In the genomic region with DNA sequence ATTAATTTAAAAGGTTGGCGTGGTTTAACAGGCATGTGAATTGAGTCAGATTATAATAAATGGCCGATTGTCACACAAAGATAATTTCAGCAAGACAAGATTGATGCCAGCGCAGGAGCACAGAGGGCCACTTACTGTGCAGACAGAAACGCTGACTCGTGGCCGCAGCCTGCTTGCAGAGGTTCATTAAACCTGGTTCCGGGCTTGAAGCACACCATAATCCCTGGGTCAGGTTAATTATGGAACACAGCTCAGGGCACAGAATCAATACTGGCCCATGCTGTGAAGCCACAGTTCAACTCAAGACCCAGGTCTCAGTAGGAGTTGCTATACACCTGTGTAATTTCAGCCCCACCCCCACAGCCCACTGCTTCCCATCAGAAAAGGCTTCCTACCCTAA, we compare ENCODE assay signal across 27 mouse cellular contexts.
DNase-seq lines count a peak whose midpoint lies in the region; ATAC-seq and TF ChIP-seq lines count a peak whose summit lies in the region.
"Had no signal": no experiment of that assay in that cellular context is flagged by ENCODE, and none has a peak within 500 bp of the region (broad histone marks: within the 10 kb centered on the region; RNA-seq: fewer than 3 reads in every experiment).

No protein-coding gene starts in this region.

- H3K27me3 ChIP-seq in hindbrain, embryonic 14.5 days (ENCODE audit: control insufficient read depth, insufficient read depth, low read length) = no peaks in the 10 kb centered on the region
- no peaks in the 10 kb centered on the region for H3K27me3 ChIP-seq in hindbrain, embryonic 12.5 days
- H3K27me3 ChIP-seq in midbrain, embryonic 14.5 days (ENCODE audit: control insufficient read depth, insufficient read depth, low read length) = no peaks in the 10 kb centered on the region
- no peaks in the 10 kb centered on the region for H3K27me3 ChIP-seq in midbrain, embryonic 16.5 days (ENCODE audit: control insufficient read depth, insufficient read depth, low read depth, low read length)
- no peaks in the 10 kb centered on the region for H3K27me3 ChIP-seq in neural tube, embryonic 15.5 days (replicated peaks)
- H3K27me3 ChIP-seq: embryonic facial prominence, embryonic 13.5 days; forebrain, embryonic 12.5 days; hindbrain, embryonic 13.5 days had no signal

- peaks cover 11% of the 10 kb centered on the region; the same call in 1 of the 2 replicates for H3K4me1 ChIP-seq in hindbrain, embryonic 14.5 days (replicated peaks; ENCODE audit: control insufficient read depth, insufficient read depth, low read length)
- H3K4me1 ChIP-seq in hindbrain, embryonic 12.5 days = 0 out of 2 replicates have a peak, but pooled peaks cover 4% of the 10 kb centered on the region
- H3K4me1 ChIP-seq in midbrain, embryonic 14.5 days (ENCODE audit: control insufficient read depth, insufficient read depth, low read length) = no peaks in the 10 kb centered on the region; the same call in 1 of the 2 replicates
- H3K4me1 ChIP-seq in midbrain, embryonic 16.5 days (ENCODE audit: control insufficient read depth, insufficient read depth, low read length) = peaks cover 6% of the 10 kb centered on the region; the same call in 1 of the 2 replicates
- peaks cover 10% of the 10 kb centered on the region for H3K4me1 ChIP-seq in neural tube, embryonic 15.5 days
- H3K4me1 ChIP-seq: embryonic facial prominence, embryonic 10.5 days; embryonic facial prominence, embryonic 13.5 days; forebrain, embryonic 12.5 days; heart, embryonic 10.5 days; heart, embryonic 13.5 days had no signal

- H3K9me3 ChIP-seq in hindbrain, embryonic 14.5 days (ENCODE audit: control insufficient read depth, low read length) = no peaks in the 10 kb centered on the region
- H3K9me3 ChIP-seq in hindbrain, embryonic 12.5 days (replicated peaks) = no peaks in the 10 kb centered on the region
- no peaks in the 10 kb centered on the region for H3K9me3 ChIP-seq in midbrain, embryonic 14.5 days (ENCODE audit: control insufficient read depth, low read length)
- H3K9me3 ChIP-seq in midbrain, embryonic 16.5 days (replicated peaks; ENCODE audit: control insufficient read depth, low read length, poor library complexity, severe bottlenecking) = no peaks in the 10 kb centered on the region
- H3K9me3 ChIP-seq in neural tube, embryonic 15.5 days (replicated peaks) = no peaks in the 10 kb centered on the region
- H3K9me3 ChIP-seq: embryonic facial prominence, embryonic 10.5 days; embryonic facial prominence, embryonic 13.5 days; forebrain, embryonic 12.5 days; heart, embryonic 10.5 days; heart, embryonic 13.5 days; hindbrain, embryonic 13.5 days had no signal

- TF ChIP-seq POLR2A in brain, embryonic 14.5 days (IDR thresholded peaks at IDR 0.05; ENCODE audit: borderline replicate concordance, extremely low read depth, insufficient read depth, insufficient read length, poor library complexity, severe bottlenecking) = no peak

- H3K36me3 ChIP-seq in hindbrain, embryonic 14.5 days (replicated peaks; ENCODE audit: control insufficient read depth, insufficient read depth) = no peaks in the 10 kb centered on the region
- no peaks in the 10 kb centered on the region for H3K36me3 ChIP-seq in hindbrain, embryonic 12.5 days
- H3K36me3 ChIP-seq in midbrain, embryonic 14.5 days (ENCODE audit: control insufficient read depth, insufficient read depth, low read length) = no peaks in the 10 kb centered on the region
- H3K36me3 ChIP-seq in midbrain, embryonic 16.5 days (ENCODE audit: control insufficient read depth, insufficient read depth, low read length) = no peaks in the 10 kb centered on the region
- H3K36me3 ChIP-seq in neural tube, embryonic 15.5 days = no peaks in the 10 kb centered on the region
- H3K36me3 ChIP-seq: embryonic facial prominence, embryonic 10.5 days; forebrain, embryonic 12.5 days; heart, embryonic 10.5 days; heart, embryonic 13.5 days; hindbrain, embryonic 13.5 days had no signal

- no peak for DNase-seq in hindbrain, embryonic 14.5 days (ENCODE audit: low spot score)
- DNase-seq in midbrain, embryonic 14.5 days = peak; percentile 21
- peak; percentile 47 for DNase-seq in brain, embryonic 14.5 days (ENCODE audit: low read depth)
- DNase-seq in spleen, postnatal 10 days (ENCODE audit: low spot score in 2 of 2) = no peak
- DNase-seq: adrenal gland, adult 2 months; adrenal gland, postnatal 14 days; B cell, adult 2 months; cerebellum, adult 11-12 months; cerebellum, adult 8-10 months; cerebellum, postnatal 10 days; cerebellum, postnatal 36 days; embryo, embryonic 11 days; gastrocnemius, postnatal 25 days; heart, adult 18-20 months; heart, postnatal 14 days; heart, postnatal 4 days had no signal

- no peak overlapping the region for H3K4me2 ChIP-seq in hindbrain, embryonic 14.5 days (replicated peaks)
- no peak overlapping the region for H3K4me2 ChIP-seq in hindbrain, embryonic 12.5 days (replicated peaks)
- H3K4me2 ChIP-seq in midbrain, embryonic 14.5 days (ENCODE audit: low read length) = no peak overlapping the region
- no peak overlapping the region for H3K4me2 ChIP-seq in midbrain, embryonic 16.5 days (ENCODE audit: low read length)
- H3K4me2 ChIP-seq in neural tube, embryonic 15.5 days = no peak overlapping the region
- H3K4me2 ChIP-seq: embryonic facial prominence, embryonic 13.5 days; forebrain, embryonic 12.5 days; heart, embryonic 13.5 days; hindbrain, embryonic 13.5 days had no signal

- H3K9ac ChIP-seq in hindbrain, embryonic 14.5 days = no peak overlapping the region
- H3K9ac ChIP-seq in hindbrain, embryonic 12.5 days = no peak overlapping the region
- no peak overlapping the region for H3K9ac ChIP-seq in midbrain, embryonic 14.5 days (replicated peaks; ENCODE audit: low read length)
- H3K9ac ChIP-seq in midbrain, embryonic 16.5 days (ENCODE audit: low read depth, low read length) = no peak overlapping the region
- H3K9ac ChIP-seq in neural tube, embryonic 15.5 days (replicated peaks) = no peak overlapping the region
- H3K9ac ChIP-seq: embryonic facial prominence, embryonic 13.5 days; forebrain, embryonic 12.5 days; heart, embryonic 13.5 days; hindbrain, embryonic 13.5 days had no signal

- 45% methylated on average over 7 of the region's 7 CpGs for WGBS in hindbrain, embryonic 14.5 days
- 53% methylated on average over 7 of the region's 7 CpGs for WGBS in hindbrain, embryonic 12.5 days
- 51% methylated on average over 7 of the region's 7 CpGs for WGBS in midbrain, embryonic 14.5 days
- WGBS in midbrain, embryonic 16.5 days = 39% methylated on average over 7 of the region's 7 CpGs
- WGBS in neural tube, embryonic 15.5 days = 34% methylated on average over 7 of the region's 7 CpGs

- H3K4me3 ChIP-seq in hindbrain, embryonic 14.5 days (replicated peaks; ENCODE audit: low read length) = no peak overlapping the region
- no peak overlapping the region for H3K4me3 ChIP-seq in hindbrain, embryonic 12.5 days
- H3K4me3 ChIP-seq in midbrain, embryonic 14.5 days (replicated peaks; ENCODE audit: low read depth, low read length) = no peak overlapping the region
- H3K4me3 ChIP-seq in midbrain, embryonic 16.5 days (ENCODE audit: low read depth, low read length) = no peak overlapping the region
- no peak overlapping the region for H3K4me3 ChIP-seq in neural tube, embryonic 15.5 days (replicated peaks)
- H3K4me3 ChIP-seq: embryonic facial prominence, embryonic 10.5 days; embryonic facial prominence, embryonic 13.5 days; erythroblast, embryonic 14.5 days; forebrain, embryonic 12.5 days; heart, embryonic 10.5 days; heart, embryonic 13.5 days; hindbrain, embryonic 13.5 days had no signal

- 0 out of 2 replicates have a peak, but pooled peaks have one; percentile 11 for ATAC-seq in hindbrain, embryonic 14.5 days (ENCODE audit: low FRiP score)
- ATAC-seq in hindbrain, embryonic 12.5 days (ENCODE audit: low FRiP score) = no peak
- ATAC-seq in midbrain, embryonic 14.5 days (ENCODE audit: low FRiP score, low TSS enrichment) = no peak
- ATAC-seq in midbrain, embryonic 16.5 days = no peak
- ATAC-seq in neural tube, embryonic 15.5 days (ENCODE audit: low FRiP score) = peak; percentile 69; the same call in 1 of the 2 replicates
- ATAC-seq: forebrain, embryonic 16.5 days had no signal

- no peak overlapping the region for H3K27ac ChIP-seq in hindbrain, embryonic 14.5 days
- H3K27ac ChIP-seq in hindbrain, embryonic 12.5 days = no peak overlapping the region
- no peak overlapping the region for H3K27ac ChIP-seq in midbrain, embryonic 14.5 days (replicated peaks; ENCODE audit: low read depth, low read length)
- no peak overlapping the region for H3K27ac ChIP-seq in midbrain, embryonic 16.5 days (ENCODE audit: low read length)
- peak overlapping the region; percentile 33; the same call in 1 of the 2 replicates for H3K27ac ChIP-seq in neural tube, embryonic 15.5 days (replicated peaks)
- H3K27ac ChIP-seq: embryonic facial prominence, embryonic 10.5 days; embryonic facial prominence, embryonic 13.5 days; forebrain, embryonic 12.5 days; heart, embryonic 10.5 days; heart, embryonic 13.5 days; hindbrain, embryonic 13.5 days had no signal

- TF ChIP-seq CTCF in brain, embryonic 14.5 days (IDR thresholded peaks at IDR 0.05; ENCODE audit: borderline replicate concordance, extremely low read depth, insufficient read depth, insufficient read length) = no peak

Comparison
In these comparisons a context has a peak if more than half of its experiments do, and no peak if none do; other contexts are left out.
1. ATAC-seq: peak in hindbrain, embryonic 14.5 days (single experiment) and neural tube, embryonic 15.5 days (single experiment); none in hindbrain, embryonic 12.5 days (single experiment), midbrain, embryonic 14.5 days (single experiment) and midbrain, embryonic 16.5 days (single experiment).
2. DNase-seq: peak in midbrain, embryonic 14.5 days (single experiment) and brain, embryonic 14.5 days (single experiment); none in hindbrain, embryonic 14.5 days (single experiment) and spleen, postnatal 10 days (0 of 2).